8 mouse cellular contexts compared by ENCODE assay signal in the genomic region with DNA sequence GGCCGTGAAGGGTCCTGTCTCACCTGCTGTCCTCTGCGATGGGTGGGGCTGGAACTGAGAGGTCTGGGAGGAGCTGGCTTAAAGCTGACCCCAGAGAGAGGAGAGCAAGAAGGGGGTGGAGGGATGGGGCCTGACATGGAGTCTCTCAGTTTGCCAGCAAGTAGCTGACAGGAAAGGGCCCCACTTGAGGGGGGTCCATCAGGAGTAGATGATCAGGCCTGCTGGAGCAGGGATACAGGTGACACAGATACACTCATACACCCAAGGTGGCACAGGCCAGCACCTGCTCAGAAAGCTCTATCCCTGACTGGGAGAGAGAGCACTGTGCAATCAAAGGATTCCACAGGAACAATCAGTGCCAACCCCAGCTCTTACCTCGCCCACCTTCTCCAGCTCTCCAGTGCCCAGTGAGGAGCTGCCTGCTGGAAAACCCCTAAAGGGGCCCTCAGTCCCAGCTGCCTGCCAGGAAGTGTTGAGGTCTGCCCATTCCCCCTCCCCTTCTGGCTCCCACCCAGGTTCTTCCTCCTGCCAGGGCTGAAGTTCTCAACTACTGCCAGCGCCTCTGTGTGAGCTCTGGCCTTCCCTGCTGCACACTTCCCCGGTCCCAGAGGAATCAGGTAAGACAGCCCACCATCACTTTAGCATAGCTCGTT. TPM values are rescaled to one million over a fixed set of nuclear protein-coding genes. Genes with fewer than 3 reads are reported as not detected.
A peak's percentile ranks its signal among the peaks of the same experiment; 100 is the strongest.
DNase-seq lines count a peak whose midpoint lies in the region; ATAC-seq and TF ChIP-seq lines count a peak whose summit lies in the region.

Gene Tmem176b (minus strand): TSS at position 524 of the 653 bp plus-strand sequence.

- no peaks in the 10 kb centered on the region for H3K27me3 ChIP-seq in forebrain, postnatal 0 days (ENCODE audit: insufficient read depth, low read length)
- no peaks in the 10 kb centered on the region for H3K27me3 ChIP-seq in liver, embryonic 16.5 days (ENCODE audit: control insufficient read depth, insufficient read depth, low read depth, low read length)
- H3K27me3 ChIP-seq in neural tube, embryonic 14.5 days (ENCODE audit: control insufficient read depth, insufficient read depth, low read length) = no peaks in the 10 kb centered on the region

- H3K36me3 ChIP-seq in forebrain, postnatal 0 days (ENCODE audit: insufficient read depth) = no peaks in the 10 kb centered on the region
- no peaks in the 10 kb centered on the region; the same call in 1 of the 2 replicates for H3K36me3 ChIP-seq in liver, embryonic 16.5 days (ENCODE audit: control insufficient read depth, insufficient read depth)
- no peaks in the 10 kb centered on the region for H3K36me3 ChIP-seq in neural tube, embryonic 14.5 days (ENCODE audit: control insufficient read depth, insufficient read depth, low read length)

- H3K4me2 ChIP-seq in forebrain, postnatal 0 days (ENCODE audit: low read depth) = peak within 1 kb of the TSS; percentile 48
- H3K4me2 ChIP-seq in liver, embryonic 16.5 days (ENCODE audit: low read depth, low read length) = peak within 1 kb of the TSS; percentile 40
- peak within 1 kb of the TSS; percentile 46 for H3K4me2 ChIP-seq in neural tube, embryonic 14.5 days (ENCODE audit: low read depth, low read length)

- peak within 1 kb of the TSS; percentile 46 for H3K9ac ChIP-seq in forebrain, postnatal 0 days
- peak within 1 kb of the TSS; percentile 49 for H3K9ac ChIP-seq in liver, embryonic 16.5 days (ENCODE audit: low read depth, low read length)
- H3K9ac ChIP-seq in neural tube, embryonic 14.5 days (replicated peaks; ENCODE audit: low read depth, low read length) = peak within 1 kb of the TSS; percentile 52

- ATAC-seq in forebrain, postnatal 0 days = peak; percentile 92
- ATAC-seq in liver, embryonic 16.5 days (ENCODE audit: low read depth) = peak; percentile 88
- ATAC-seq in neural tube, embryonic 14.5 days (ENCODE audit: low read depth) = peak; percentile 94

- H3K4me3 ChIP-seq in forebrain, postnatal 0 days (ENCODE audit: low read depth, low read length) = peak within 1 kb of the TSS; percentile 32
- H3K4me3 ChIP-seq in liver, embryonic 16.5 days (ENCODE audit: low read depth, low read length) = peak within 1 kb of the TSS; percentile 48
- peak within 1 kb of the TSS; percentile 31 for H3K4me3 ChIP-seq in neural tube, embryonic 14.5 days (ENCODE audit: low read depth, low read length)

- TF ChIP-seq CTCF in forebrain, postnatal 0 days (IDR thresholded peaks at IDR 0.05; ENCODE audit: low read depth) = no peak

- DNase-seq in CD4-positive helper T cell, adult 2 months (ENCODE audit: low read depth, low spot score) = peak; percentile 40
- peak; percentile 38 for DNase-seq in cerebellum, adult 18-20 months
- peak; percentile 90 for DNase-seq in forebrain, postnatal 0 days
- peak; percentile 84 for DNase-seq in heart, postnatal 25 days (ENCODE audit: low spot score)
- DNase-seq in layer of hippocampus, adult 11-12 months (ENCODE audit: low spot score) = peak; percentile 89
- DNase-seq in thymus, adult 18-20 months = peak; percentile 43 to 55

- no peaks in the 10 kb centered on the region for H3K9me3 ChIP-seq in forebrain, postnatal 0 days (ENCODE audit: low read length)
- H3K9me3 ChIP-seq in liver, embryonic 16.5 days (replicated peaks; ENCODE audit: control insufficient read depth, low read length) = no peaks in the 10 kb centered on the region
- no peaks in the 10 kb centered on the region for H3K9me3 ChIP-seq in neural tube, embryonic 14.5 days (ENCODE audit: control insufficient read depth, low read length)

- H3K4me1 ChIP-seq in forebrain, postnatal 0 days (ENCODE audit: insufficient read depth) = peaks cover 19% of the 10 kb centered on the region; the same call in 1 of the 2 replicates
- peaks cover 3% of the 10 kb centered on the region; the same call in 1 of the 2 replicates for H3K4me1 ChIP-seq in liver, embryonic 16.5 days (ENCODE audit: control insufficient read depth, low read depth, low read length)
- H3K4me1 ChIP-seq in neural tube, embryonic 14.5 days (ENCODE audit: control insufficient read depth, insufficient read depth, low read length) = peaks cover 10% of the 10 kb centered on the region

- intact Hi-C loops in heart, postnatal 25 days (cut with DNase I) = no loop called here

- 5% methylated on average over 6 of the region's 6 CpGs for WGBS in forebrain, postnatal 0 days
- WGBS in liver, embryonic 16.5 days (ENCODE audit: insufficient replicate concordance) = 10% methylated on average over 6 of the region's 6 CpGs
- WGBS in neural tube, embryonic 14.5 days = 15% methylated on average over 6 of the region's 6 CpGs

- peak within 1 kb of the TSS; percentile 73 for H3K27ac ChIP-seq in forebrain, postnatal 0 days (ENCODE audit: low read depth, low read length)
- peak within 1 kb of the TSS; percentile 69 for H3K27ac ChIP-seq in liver, embryonic 16.5 days (ENCODE audit: low read length)
- H3K27ac ChIP-seq in neural tube, embryonic 14.5 days (ENCODE audit: low read depth, low read length) = peak within 1 kb of the TSS; percentile 75

RNA-seq across cellular contexts. Expression of gene Tmem176b, which starts in this region (rescaled TPM):
- total RNA-seq in forebrain, postnatal 0 days (2014; rRNA removed) = 36.7 and 47.1 TPM in 2 replicates
- 75.3 and 103 TPM in 2 replicates for polyA plus RNA-seq in forebrain, postnatal 0 days (2015; fragmentation: Nextera tagmentation; extraction: Ambion mirVana)
- 10 to 100 TPM; 52.5 to 54.8 TPM for total RNA-seq in heart, postnatal 25 days (2021)
- 207 and 215 TPM in 2 replicates for polyA plus RNA-seq in liver, embryonic 16.5 days (2015; fragmentation: Nextera tagmentation; extraction: Ambion mirVana)
- polyA plus RNA-seq in neural tube, embryonic 14.5 days (2014; fragmentation: Nextera tagmentation; extraction: Ambion mirVana) = 88.1 and 135 TPM in 2 replicates

Comparison
In these comparisons a context has a peak if more than half of its experiments do, and no peak if none do; other contexts are left out.
1. Peak in every context shown above with its lines: DNase-seq, ATAC-seq, H3K4me3 ChIP-seq and H3K27ac ChIP-seq.
2. DNase-seq: peak in every context shown above with its lines; median percentile 90 in forebrain, postnatal 0 days; 89 in layer of hippocampus, adult 11-12 months; 84 in heart, postnatal 25 days; 49 in thymus, adult 18-20 months; 40 in CD4-positive helper T cell, adult 2 months; 38 in cerebellum, adult 18-20 months.